Mouse (Mus musculus): Measurements from ENCODE around the gene Hist1h3f. TPM values are rescaled to one million over a fixed set of nuclear protein-coding genes. Genes with fewer than 3 reads are reported as not detected.
"Not testable (repeated sequence)": the region's sequence is repeated elsewhere in the genome, so short reads cannot be mapped to it uniquely, and the experiment has no call there.

Gene Hist1h3f
- polyA plus RNA-seq, 1 experiment from 2014 or later: 0.83 TPM

- peak; percentile 95 for ATAC-seq (ENCODE audit: insufficient read depth, low FRiP score, low read depth)
- Histone ChIP-seq H3K27ac (peak within 1 kb of the TSS; percentile 95), H3K4me3 (replicated peaks) (peak within 1 kb of the TSS; percentile 50), H3K4me2 (peak within 1 kb of the TSS; percentile 65), H3K9ac (peak within 1 kb of the TSS; percentile 41; the same call in 1 of the 2 replicates)
- H3K4me1 ChIP-seq; H3K27me3 ChIP-seq (replicated peaks); H3K36me3 ChIP-seq; H3K9me3 ChIP-seq: not testable (repeated sequence)
- under 1% methylated on average over 35 of the region's 42 CpGs for whole genome bisulfite sequencing
These were observed 749 bp upstream of the Hist1h3f start, which contains the start of gene Hist1h2bh for GRCm38 (mm10) chr13:23542999-23543607. Gene Hist1h2bh, minus strand, starts transcription at chr13:23543392.

- 0 out of 2 replicates have a peak, but pooled peaks have one; percentile 0 for ATAC-seq (ENCODE audit: insufficient read depth, low FRiP score, low read depth)
- H3K27ac ChIP-seq: peak overlapping the region; percentile 95
- not testable (repeated sequence) for H3K36me3 ChIP-seq; H3K9me3 ChIP-seq; H3K27me3 ChIP-seq (replicated peaks); H3K4me1 ChIP-seq; H3K9ac ChIP-seq
- peak overlapping the region; percentile 59 for H3K4me2 ChIP-seq
- 0% methylated on average over 13 of the region's 14 CpGs for WGBS
- peak overlapping the region; percentile 47 for H3K4me3 ChIP-seq (replicated peaks)
These were observed 902 bp downstream of the Hist1h3f start for GRCm38 (mm10) chr13:23544787-23545120.

DNA sequence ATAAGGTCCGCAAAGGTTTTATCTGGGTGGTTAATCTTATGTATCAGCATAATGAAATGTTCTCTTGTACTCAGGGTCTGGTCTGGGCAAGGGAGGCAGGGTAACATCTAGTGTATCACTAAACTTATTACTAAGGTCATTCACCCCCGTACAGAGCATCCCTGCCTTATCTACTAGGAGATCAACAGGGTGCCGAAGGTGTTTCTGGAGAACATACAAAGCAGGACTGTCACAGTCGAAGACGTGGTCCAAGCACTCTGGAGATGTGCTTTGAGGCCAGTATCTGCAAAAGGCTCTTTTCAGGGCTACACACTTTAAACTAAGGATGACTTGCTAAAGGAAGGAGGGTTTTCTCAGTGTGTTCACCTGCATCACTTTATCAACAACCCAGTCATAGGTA lies 2.8 kb downstream of the Hist1h3f start:
- no peak overlapping the region for H3K27ac ChIP-seq
- no peak for ATAC-seq (ENCODE audit: insufficient read depth, low FRiP score, low read depth)
- H3K4me2 ChIP-seq: no peak overlapping the region

DNA sequence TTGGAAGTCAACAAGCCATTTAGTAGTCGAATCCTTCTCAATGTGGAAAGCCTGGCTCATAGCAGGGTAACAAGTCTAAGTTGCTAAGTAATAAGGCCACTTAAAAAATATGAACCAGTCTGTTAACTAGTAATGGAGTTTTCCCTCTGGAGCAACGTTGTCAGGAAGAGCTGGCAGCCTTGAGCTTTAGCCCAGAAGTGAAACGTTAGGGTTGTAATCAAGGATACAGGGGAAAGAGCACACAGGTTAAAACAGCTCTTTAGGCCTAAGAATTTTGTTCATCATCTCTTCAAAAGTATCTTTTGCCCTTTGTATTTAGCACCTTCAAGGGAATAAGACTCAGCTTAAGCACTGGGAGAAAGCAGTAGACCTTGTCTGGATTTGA lies 6.9 kb downstream of the Hist1h3f start:
- peak overlapping the region; percentile 10; the same call in 1 of the 2 replicates for H3K9ac ChIP-seq
- 5% methylated on average over 3 of the region's 3 CpGs for WGBS
- no peaks in the 10 kb centered on the region for H3K9me3 ChIP-seq
- H3K36me3 ChIP-seq: no peaks in the 10 kb centered on the region
- no peak for ATAC-seq (ENCODE audit: insufficient read depth, low FRiP score, low read depth)
- peaks cover 12% of the 10 kb centered on the region for H3K4me1 ChIP-seq
- H3K27me3 ChIP-seq (replicated peaks): no peaks in the 10 kb centered on the region
- H3K4me3 ChIP-seq (replicated peaks): peak overlapping the region; percentile 48
- H3K4me2 ChIP-seq: peak overlapping the region; percentile 42
- H3K27ac ChIP-seq: peak overlapping the region; percentile 93

More for the DNA sequence above, 2.8 kb downstream of the Hist1h3f start:
- H3K9me3 ChIP-seq: no peaks in the 10 kb centered on the region
- no peaks in the 10 kb centered on the region for H3K36me3 ChIP-seq
- no peaks in the 10 kb centered on the region for H3K27me3 ChIP-seq (replicated peaks)
- peaks cover 5% of the 10 kb centered on the region for H3K4me1 ChIP-seq
- 63% methylated on average over 5 of the region's 5 CpGs for WGBS
- no peak overlapping the region for H3K4me3 ChIP-seq (replicated peaks)
- no peak overlapping the region for H3K9ac ChIP-seq

GRCm38 (mm10) chr13:23551146-23551834 lies 7.4 kb downstream of the Hist1h3f start, which contains the start of gene Hist1h4f:
Gene Hist1h4f, minus strand, starts transcription at chr13:23551648.
- Histone ChIP-seq H3K4me1 (peaks cover 12% of the 10 kb centered on the region), H3K27ac (peak within 1 kb of the TSS; percentile 93), H3K4me3 (replicated peaks) (peak within 1 kb of the TSS; percentile 48), H3K9ac (peak within 1 kb of the TSS; percentile 10; the same call in 1 of the 2 replicates), H3K4me2 (peak within 1 kb of the TSS; percentile 42)
- H3K27me3 ChIP-seq (replicated peaks); H3K9me3 ChIP-seq; H3K36me3 ChIP-seq: not testable (repeated sequence)
- ATAC-seq (ENCODE audit: insufficient read depth, low FRiP score, low read depth): peak; percentile 86
- WGBS: under 1% methylated on average over 47 of the region's 47 CpGs

DNA sequence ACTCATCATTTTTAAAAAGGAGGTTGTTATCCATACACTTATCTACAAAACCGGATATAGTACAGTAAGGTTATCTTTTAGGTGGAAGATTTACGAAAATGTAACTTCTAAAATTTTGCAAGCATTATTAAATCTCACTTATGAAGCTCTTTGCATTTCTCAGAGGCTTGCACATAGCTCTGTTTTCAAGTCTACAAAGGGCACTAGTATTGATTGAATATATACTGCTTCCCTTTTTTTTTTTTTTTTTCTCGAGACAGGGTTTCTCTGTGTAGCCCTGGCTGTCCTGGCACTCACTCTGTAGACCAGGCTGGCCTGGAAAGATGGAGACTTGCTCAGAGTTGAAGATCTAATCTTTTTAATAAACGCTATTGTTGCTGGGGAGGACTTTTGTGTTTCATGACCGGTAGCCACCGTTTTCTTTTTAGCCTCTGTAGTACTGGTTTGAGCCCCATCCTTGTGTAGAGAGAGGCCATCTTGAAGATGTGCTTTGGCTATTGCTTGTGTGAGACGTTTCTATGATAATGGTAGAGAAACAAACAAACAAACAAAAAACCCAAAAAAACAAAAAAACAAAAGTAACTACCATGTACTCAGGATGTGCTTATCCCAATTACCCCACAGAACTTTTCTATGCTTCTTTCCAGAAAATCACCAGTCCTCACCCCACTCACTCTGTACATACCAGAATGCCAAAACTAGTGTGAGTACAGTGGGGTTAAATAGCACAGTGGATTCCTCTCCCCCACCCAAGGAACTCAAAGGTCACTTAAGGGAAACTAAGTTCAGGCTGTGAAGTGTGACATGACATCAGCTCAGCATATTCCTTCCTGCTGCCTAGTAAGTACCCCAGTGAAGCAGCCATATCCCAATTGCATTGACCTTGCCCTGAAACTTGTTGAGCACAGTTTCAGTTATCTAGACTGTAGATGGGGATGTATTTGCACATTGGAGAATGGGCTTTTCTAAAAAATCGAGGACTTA lies 8.4 kb downstream of the Hist1h3f start:
- 44% methylated on average over 8 of the region's 8 CpGs for WGBS
- Histone ChIP-seq H3K36me3 (no peaks in the 10 kb centered on the region), H3K27me3 (replicated peaks) (no peaks in the 10 kb centered on the region), H3K4me3 (replicated peaks) (peak overlapping the region; percentile 48), H3K4me1 (peaks cover 12% of the 10 kb centered on the region), H3K4me2 (peak overlapping the region; percentile 42), H3K9ac (no peak overlapping the region), H3K9me3 (no peaks in the 10 kb centered on the region), H3K27ac (peak overlapping the region; percentile 93)
- no peak for ATAC-seq (ENCODE audit: insufficient read depth, low FRiP score, low read depth)

DNA sequence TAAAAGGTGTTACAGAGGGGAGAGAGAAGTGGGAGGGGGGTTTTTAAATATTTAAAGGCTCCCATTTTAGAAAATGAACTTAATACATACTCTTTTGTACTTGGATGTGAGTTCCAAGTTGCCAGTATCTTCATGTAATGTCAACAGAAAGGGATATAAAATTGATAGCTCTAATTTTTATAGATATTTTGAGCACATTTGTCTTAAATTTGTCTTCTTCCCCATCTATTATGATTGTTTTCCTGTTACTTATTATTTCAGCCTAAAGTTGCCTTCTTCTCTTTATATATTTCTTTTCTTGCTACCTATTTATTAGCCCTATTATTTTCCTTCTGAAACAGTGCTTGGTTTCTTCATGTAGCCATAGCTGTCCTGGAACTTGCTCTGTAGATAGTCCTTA lies 9.1 kb downstream of the Hist1h3f start, which contains the start of gene Hist1h1d:
Hist1h1d (plus strand) TSS at position 301 of the 400 bp plus-strand sequence.
- no peaks in the 10 kb centered on the region for H3K9me3 ChIP-seq
- peaks cover 12% of the 10 kb centered on the region for H3K4me1 ChIP-seq
- H3K27me3 ChIP-seq (replicated peaks): no peaks in the 10 kb centered on the region
- H3K9ac ChIP-seq: no peak within 1 kb of the TSS
- peak within 1 kb of the TSS; percentile 42 for H3K4me2 ChIP-seq
- ATAC-seq (ENCODE audit: insufficient read depth, low FRiP score, low read depth): no peak
- H3K4me3 ChIP-seq (replicated peaks): no peak within 1 kb of the TSS
- peak within 1 kb of the TSS; percentile 98 for H3K27ac ChIP-seq
- H3K36me3 ChIP-seq: no peaks in the 10 kb centered on the region

DNA sequence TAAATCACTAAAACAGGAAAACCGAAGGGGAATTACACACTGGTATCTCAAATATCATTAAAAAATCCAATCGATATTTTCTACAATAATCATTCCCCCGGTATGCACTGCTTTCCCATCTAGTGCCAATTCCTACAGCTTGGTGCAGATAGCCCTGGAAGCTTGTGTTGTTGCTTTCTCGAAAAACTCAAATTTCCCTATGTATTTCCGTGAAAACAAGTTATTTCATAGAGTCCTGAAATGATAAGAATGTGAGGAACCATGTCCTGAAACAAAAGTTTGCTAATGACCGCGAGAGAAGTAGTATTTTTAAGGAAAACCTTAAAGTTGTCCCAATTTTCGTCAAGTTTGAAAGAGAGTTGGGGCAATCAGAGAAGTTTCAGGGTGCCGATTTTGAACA lies 10.5 kb downstream of the Hist1h3f start:
- ATAC-seq (ENCODE audit: insufficient read depth, low FRiP score, low read depth): no peak
- H3K9me3 ChIP-seq: no peaks in the 10 kb centered on the region
- 15% methylated on average over 9 of the region's 9 CpGs for WGBS

DNA sequence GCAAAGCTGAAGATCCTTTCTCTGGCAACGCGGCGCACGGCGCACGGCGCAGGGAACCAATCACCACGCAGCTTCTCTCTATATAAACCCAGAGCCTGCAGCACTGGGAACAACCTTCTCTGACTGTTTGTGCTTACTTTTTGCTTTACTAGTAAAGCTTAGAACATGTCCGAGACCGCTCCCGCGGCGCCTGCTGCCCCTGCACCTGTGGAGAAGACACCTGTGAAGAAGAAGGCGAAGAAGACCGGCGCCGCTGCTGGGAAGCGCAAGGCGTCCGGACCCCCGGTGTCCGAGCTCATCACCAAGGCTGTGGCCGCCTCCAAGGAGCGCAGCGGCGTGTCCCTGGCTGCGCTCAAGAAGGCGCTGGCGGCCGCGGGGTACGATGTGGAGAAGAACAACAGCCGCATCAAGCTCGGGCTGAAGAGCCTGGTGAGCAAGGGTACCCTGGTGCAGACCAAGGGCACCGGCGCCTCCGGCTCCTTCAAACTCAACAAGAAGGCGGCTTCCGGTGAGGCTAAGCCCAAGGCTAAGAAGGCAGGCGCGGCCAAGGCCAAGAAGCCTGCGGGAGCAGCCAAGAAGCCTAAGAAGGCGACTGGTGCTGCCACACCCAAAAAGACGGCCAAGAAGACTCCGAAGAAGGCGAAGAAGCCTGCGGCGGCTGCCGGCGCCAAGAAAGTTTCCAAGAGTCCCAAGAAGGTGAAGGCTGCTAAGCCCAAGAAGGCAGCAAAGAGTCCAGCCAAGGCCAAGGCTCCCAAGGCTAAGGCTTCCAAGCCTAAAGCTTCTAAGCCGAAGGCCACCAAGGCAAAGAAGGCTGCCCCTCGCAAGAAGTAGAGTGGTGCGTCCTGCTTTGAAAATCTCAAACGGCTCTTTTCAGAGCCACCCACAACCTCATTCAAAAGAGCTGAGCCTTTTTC lies 11.3 kb downstream of the Hist1h3f start:
- Histone ChIP-seq H3K27me3 (replicated peaks) (no peaks in the 10 kb centered on the region), H3K4me1 (peaks cover 12% of the 10 kb centered on the region), H3K9me3 (no peaks in the 10 kb centered on the region), H3K4me3 (replicated peaks) (peak overlapping the region; percentile 56), H3K9ac (peak overlapping the region; percentile 76), H3K27ac (peak overlapping the region; percentile 98), H3K36me3 (no peaks in the 10 kb centered on the region), H3K4me2 (peak overlapping the region; percentile 89)
- peak; percentile 84 for ATAC-seq (ENCODE audit: insufficient read depth, low FRiP score, low read depth)
- under 1% methylated on average over 54 of the region's 54 CpGs for WGBS

More for the DNA sequence above, 10.5 kb downstream of the Hist1h3f start:
- Histone ChIP-seq H3K27me3 (replicated peaks) (no peaks in the 10 kb centered on the region), H3K36me3 (no peaks in the 10 kb centered on the region), H3K27ac (peak overlapping the region; percentile 98), H3K4me2 (peak overlapping the region; percentile 89), H3K9ac (no peak overlapping the region), H3K4me1 (peaks cover 12% of the 10 kb centered on the region), H3K4me3 (replicated peaks) (peak overlapping the region; percentile 56)

DNA sequence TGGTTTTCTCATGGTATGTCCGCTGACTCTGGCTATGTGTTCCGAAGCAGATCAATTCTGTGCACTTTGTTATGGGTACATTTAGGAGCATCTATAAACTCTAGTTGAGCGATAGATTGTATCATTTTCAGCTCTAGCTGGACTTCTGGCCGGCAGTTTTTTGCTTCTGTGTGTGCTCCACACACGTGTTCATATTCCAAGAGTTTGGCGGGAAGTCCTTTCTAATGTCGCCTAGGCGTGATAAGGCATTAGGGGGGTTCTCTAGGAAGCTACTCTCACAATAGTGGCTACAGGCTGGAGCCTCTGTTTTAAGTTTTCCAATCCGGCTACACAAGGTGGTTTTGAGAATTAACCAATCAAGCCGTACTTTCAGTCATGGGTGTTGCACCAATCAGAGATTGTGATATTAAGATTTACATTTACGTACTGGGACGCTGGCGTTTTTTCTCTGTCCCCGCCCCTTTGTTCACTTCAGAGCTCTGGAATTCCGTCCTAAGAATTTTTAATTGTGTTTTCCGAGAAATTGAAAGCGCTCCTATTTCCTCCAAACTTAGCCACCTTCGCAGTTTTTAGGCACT lies 12.1 kb downstream of the Hist1h3f start:
- Histone ChIP-seq H3K4me2 (peak overlapping the region; percentile 89), H3K27me3 (replicated peaks) (no peaks in the 10 kb centered on the region), H3K9ac (peak overlapping the region; percentile 76; the same call in 1 of the 2 replicates), H3K4me1 (peaks cover 7% of the 10 kb centered on the region), H3K9me3 (no peaks in the 10 kb centered on the region), H3K4me3 (replicated peaks) (peak overlapping the region; percentile 56), H3K27ac (peak overlapping the region; percentile 98), H3K36me3 (no peaks in the 10 kb centered on the region)
- WGBS: under 1% methylated on average over 18 of the region's 18 CpGs
- ATAC-seq (ENCODE audit: insufficient read depth, low FRiP score, low read depth): peak; percentile 76

Data from stomach, embryonic 15.5 days (tissue).